Mouse (Mus musculus): Measurements from ENCODE around the gene Dkk3. TPM values are rescaled to one million over a fixed set of nuclear protein-coding genes. Genes with fewer than 3 reads are reported as not detected.
"Not testable (repeated sequence)": the region's sequence is repeated elsewhere in the genome, so short reads cannot be mapped to it uniquely, and the experiment has no call there.

Dkk3 gene
- total and polyA plus RNA-seq, 2 experiments, result 0.39 to 0.65 TPM

DNA sequence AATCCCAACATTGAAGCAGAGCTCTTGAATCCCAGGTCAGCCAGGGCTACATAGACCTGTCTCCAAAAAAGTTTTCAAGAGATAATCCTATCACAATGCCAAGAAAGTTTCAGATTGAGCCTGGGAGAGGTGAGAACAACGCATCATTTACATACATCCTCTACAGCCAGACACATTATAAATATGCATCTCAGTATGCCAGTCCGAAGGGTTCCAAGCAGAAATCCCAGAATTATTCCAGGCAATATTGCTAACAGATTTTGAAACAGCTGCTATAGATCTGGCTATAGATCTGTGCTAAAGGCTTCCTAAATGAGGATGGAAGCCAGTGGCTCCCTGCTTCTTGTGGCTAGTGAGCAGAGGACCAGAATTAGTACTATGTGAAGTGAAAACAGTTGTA is 58.0 kb downstream of the Dkk3 start:
- WGBS, result 96% methylated on average over 2 of the region's 2 CpGs
- Histone ChIP-seq H3K79me2 (ENCODE audit: control insufficient read depth, insufficient read depth, low read length) (no peaks in the 10 kb centered on the region), H3K27ac (replicated peaks; ENCODE audit: insufficient read depth, low read depth, low read length) (no peak overlapping the region), H3K27me3 (ENCODE audit: control insufficient read depth, insufficient read depth, low read length) (no peaks in the 10 kb centered on the region), H3K4me1 (ENCODE audit: control insufficient read depth, insufficient read depth, low read length) (peaks cover 6% of the 10 kb centered on the region; the same call in 1 of the 2 replicates), H3K36me3 (ENCODE audit: control insufficient read depth, insufficient read depth, low read length) (peaks cover 48% of the 10 kb centered on the region), H3K4me3 (ENCODE audit: insufficient read depth, low read depth, low read length) (no peak overlapping the region), H3K9ac (ENCODE audit: low read depth, low read length) (no peak overlapping the region)
- TF ChIP-seq CTCF (IDR thresholded peaks at IDR 0.05; ENCODE audit: low read depth, low read length), result no peak
- TF ChIP-seq POLR2A (IDR thresholded peaks at IDR 0.05; ENCODE audit: extremely low read depth, insufficient read depth, low read length), result no peak
- DNase-seq (ENCODE audit: extremely low read depth, low read depth, low spot score), result no peak

DNA sequence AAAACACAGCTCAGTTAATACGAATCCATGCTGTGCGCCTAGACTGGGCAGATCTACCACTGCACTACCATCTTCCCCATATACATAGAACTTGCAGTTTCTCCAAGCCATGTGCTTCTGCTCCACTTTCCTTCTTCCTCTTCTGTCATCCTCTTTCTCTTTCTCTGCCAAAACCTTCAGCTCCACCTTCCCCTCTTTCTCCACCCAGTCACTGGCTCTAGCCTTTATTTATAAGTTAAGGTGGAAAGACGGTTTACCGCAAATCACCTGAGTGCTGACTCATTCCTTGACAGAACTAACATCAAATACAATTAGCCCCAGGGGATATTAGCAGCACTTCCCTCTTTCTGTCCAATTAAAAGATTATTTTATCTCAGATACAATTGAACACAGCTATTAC is 63.9 kb downstream of the Dkk3 start:
- not testable (repeated sequence) for H3K27me3 ChIP-seq (ENCODE audit: control insufficient read depth, insufficient read depth, low read length); H3K9ac ChIP-seq (ENCODE audit: low read depth, low read length); H3K79me2 ChIP-seq (ENCODE audit: control insufficient read depth, insufficient read depth, low read length); H3K27ac ChIP-seq (replicated peaks; ENCODE audit: insufficient read depth, low read depth, low read length); H3K4me3 ChIP-seq (ENCODE audit: insufficient read depth, low read depth, low read length); H3K4me1 ChIP-seq (ENCODE audit: control insufficient read depth, insufficient read depth, low read length); DNase-seq (ENCODE audit: extremely low read depth, low read depth, low spot score)
- peaks cover 57% of the 10 kb centered on the region for H3K36me3 ChIP-seq (ENCODE audit: control insufficient read depth, insufficient read depth, low read length)
- 95% methylated on average over 4 of the region's 4 CpGs for WGBS

GRCm38 (mm10) chr7:112086186-112086585 is 72.7 kb downstream of the Dkk3 start:
- no peak overlapping the region for H3K27ac ChIP-seq (replicated peaks; ENCODE audit: insufficient read depth, low read depth, low read length)
- no peaks in the 10 kb centered on the region; the same call in 1 of the 2 replicates for H3K4me1 ChIP-seq (ENCODE audit: control insufficient read depth, insufficient read depth, low read length)
- no peak for DNase-seq (ENCODE audit: extremely low read depth, low read depth, low spot score)
- TF ChIP-seq CTCF (IDR thresholded peaks at IDR 0.05; ENCODE audit: low read depth, low read length), result no peak
- TF ChIP-seq POLR2A (IDR thresholded peaks at IDR 0.05; ENCODE audit: extremely low read depth, insufficient read depth, low read length), result no peak
- 96% methylated on average over 2 of the region's 2 CpGs for WGBS
- H3K4me3 ChIP-seq (ENCODE audit: insufficient read depth, low read depth, low read length), result no peak overlapping the region
- no peak overlapping the region for H3K9ac ChIP-seq (ENCODE audit: low read depth, low read length)
- no peaks in the 10 kb centered on the region for H3K27me3 ChIP-seq (ENCODE audit: control insufficient read depth, insufficient read depth, low read length)
- peaks cover 66% of the 10 kb centered on the region for H3K36me3 ChIP-seq (ENCODE audit: control insufficient read depth, insufficient read depth, low read length)
- H3K79me2 ChIP-seq (ENCODE audit: control insufficient read depth, insufficient read depth, low read length), result no peaks in the 10 kb centered on the region

DNA sequence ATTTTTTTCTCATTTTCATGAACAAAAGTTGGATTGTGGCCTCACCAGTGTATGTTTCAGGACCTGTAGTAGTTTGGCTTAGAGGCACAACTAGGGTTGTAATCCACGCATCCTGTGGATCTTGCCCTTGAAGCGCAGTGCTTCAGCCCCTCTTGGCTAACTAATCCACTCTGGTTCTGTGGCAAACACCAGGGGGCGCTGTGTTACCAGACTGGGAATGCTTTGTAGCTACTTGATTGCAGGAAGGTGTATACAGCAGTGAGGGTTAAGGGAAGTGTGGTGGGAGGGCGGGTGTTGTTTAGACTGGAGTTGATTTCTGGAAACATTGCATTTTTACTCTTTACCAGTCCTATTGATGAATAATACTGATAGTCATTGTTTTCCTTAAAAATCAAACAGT is 73.8 kb downstream of the Dkk3 start:
- peaks cover 62% of the 10 kb centered on the region for H3K36me3 ChIP-seq (ENCODE audit: control insufficient read depth, insufficient read depth, low read length)

DNA sequence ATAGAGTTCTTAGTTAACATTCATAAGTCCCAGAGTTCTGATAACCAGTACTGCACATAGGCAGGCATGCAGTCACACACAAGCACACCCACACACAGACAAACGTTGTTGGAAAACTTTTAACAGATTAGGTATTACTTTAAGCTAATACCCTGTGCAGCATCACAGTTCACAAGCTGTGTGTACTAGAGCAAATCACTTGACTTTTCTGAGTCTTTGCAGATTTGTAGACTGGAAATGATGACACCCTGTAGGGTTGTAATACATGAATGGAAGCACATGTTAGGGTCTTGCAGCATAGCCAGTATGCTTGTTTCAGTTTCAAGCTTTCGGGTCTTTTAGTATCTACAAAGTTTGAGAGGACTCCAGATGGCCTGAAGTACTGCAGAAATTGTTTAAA is 74.6 kb downstream of the Dkk3 start:
- no peaks in the 10 kb centered on the region for H3K4me1 ChIP-seq (ENCODE audit: control insufficient read depth, insufficient read depth, low read length)
- no peak overlapping the region for H3K9ac ChIP-seq (ENCODE audit: low read depth, low read length)
- TF ChIP-seq POLR2A (IDR thresholded peaks at IDR 0.05; ENCODE audit: extremely low read depth, insufficient read depth, low read length) (no peak), CTCF (IDR thresholded peaks at IDR 0.05; ENCODE audit: low read depth, low read length) (no peak)
- no peak for DNase-seq (ENCODE audit: extremely low read depth, low read depth, low spot score)
- no peaks in the 10 kb centered on the region for H3K27me3 ChIP-seq (ENCODE audit: control insufficient read depth, insufficient read depth, low read length)
- H3K36me3 ChIP-seq (ENCODE audit: control insufficient read depth, insufficient read depth, low read length), result peaks cover 58% of the 10 kb centered on the region
- H3K4me3 ChIP-seq (ENCODE audit: insufficient read depth, low read depth, low read length), result no peak overlapping the region
- 58% methylated on average over 2 of the region's 2 CpGs for WGBS
- H3K79me2 ChIP-seq (ENCODE audit: control insufficient read depth, insufficient read depth, low read length), result no peaks in the 10 kb centered on the region
- H3K27ac ChIP-seq (replicated peaks; ENCODE audit: insufficient read depth, low read depth, low read length), result no peak overlapping the region

More for the DNA sequence above, 73.8 kb downstream of the Dkk3 start:
- Histone ChIP-seq H3K27me3 (ENCODE audit: control insufficient read depth, insufficient read depth, low read length) (no peaks in the 10 kb centered on the region), H3K9ac (ENCODE audit: low read depth, low read length) (no peak overlapping the region), H3K27ac (replicated peaks; ENCODE audit: insufficient read depth, low read depth, low read length) (no peak overlapping the region), H3K4me3 (ENCODE audit: insufficient read depth, low read depth, low read length) (no peak overlapping the region), H3K4me1 (ENCODE audit: control insufficient read depth, insufficient read depth, low read length) (no peaks in the 10 kb centered on the region), H3K79me2 (ENCODE audit: control insufficient read depth, insufficient read depth, low read length) (no peaks in the 10 kb centered on the region)
- no peak for TF ChIP-seq POLR2A (IDR thresholded peaks at IDR 0.05; ENCODE audit: extremely low read depth, insufficient read depth, low read length)
- peak; percentile 82 for TF ChIP-seq CTCF (IDR thresholded peaks at IDR 0.05; ENCODE audit: low read depth, low read length)
- DNase-seq (ENCODE audit: extremely low read depth, low read depth, low spot score), result peak; percentile 52
- WGBS, result 38% methylated on average over 4 of the region's 4 CpGs

DNA sequence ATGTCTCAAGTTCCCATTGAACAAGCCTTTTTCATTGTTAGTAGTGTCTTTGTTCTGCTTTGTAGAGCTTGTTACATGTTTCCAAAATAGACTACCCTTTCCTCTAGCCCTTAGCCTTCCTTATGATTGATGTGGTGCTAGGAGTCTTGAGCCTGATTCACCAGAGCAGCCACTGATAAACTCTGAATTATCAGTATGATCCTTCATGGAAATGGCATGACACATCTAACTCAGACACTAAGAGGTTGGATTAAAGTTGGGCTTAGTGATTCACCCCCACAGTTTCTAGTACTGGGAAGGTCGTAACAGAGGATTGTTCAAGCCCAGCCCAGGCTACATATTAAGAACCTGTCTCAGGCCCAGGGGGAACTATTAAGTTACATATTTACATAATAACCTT is 76.2 kb downstream of the Dkk3 start:
- DNase-seq (ENCODE audit: extremely low read depth, low read depth, low spot score), result no peak
- no peak overlapping the region for H3K9ac ChIP-seq (ENCODE audit: low read depth, low read length)
- H3K27ac ChIP-seq (replicated peaks; ENCODE audit: insufficient read depth, low read depth, low read length), result no peak overlapping the region
- H3K36me3 ChIP-seq (ENCODE audit: control insufficient read depth, insufficient read depth, low read length), result peaks cover 59% of the 10 kb centered on the region
- H3K79me2 ChIP-seq (ENCODE audit: control insufficient read depth, insufficient read depth, low read length), result no peaks in the 10 kb centered on the region
- no peak for TF ChIP-seq CTCF (IDR thresholded peaks at IDR 0.05; ENCODE audit: low read depth, low read length)
- no peak for TF ChIP-seq POLR2A (IDR thresholded peaks at IDR 0.05; ENCODE audit: extremely low read depth, insufficient read depth, low read length)
- WGBS, result 97% methylated on average over 1 of the region's 1 CpGs
- no peaks in the 10 kb centered on the region for H3K4me1 ChIP-seq (ENCODE audit: control insufficient read depth, insufficient read depth, low read length)
- H3K4me3 ChIP-seq (ENCODE audit: insufficient read depth, low read depth, low read length), result no peak overlapping the region
- no peaks in the 10 kb centered on the region for H3K27me3 ChIP-seq (ENCODE audit: control insufficient read depth, insufficient read depth, low read length)

Measured in liver, adult 2 months (tissue).